Mouse (Mus musculus) layer of hippocampus, adult 9-10 months (tissue): ENCODE data around the gene Rps16.
"Not testable (repeated sequence)": the region's sequence is repeated elsewhere in the genome, so short reads cannot be mapped to it uniquely, and the experiment has no call there.

ENCODE experiments used
- DNase-seq: peaks from one replicate; pipeline ENCODE4 v3.0.0; 2022; ENCODE audit warnings: low spot score

The Rps16 gene

DNA sequence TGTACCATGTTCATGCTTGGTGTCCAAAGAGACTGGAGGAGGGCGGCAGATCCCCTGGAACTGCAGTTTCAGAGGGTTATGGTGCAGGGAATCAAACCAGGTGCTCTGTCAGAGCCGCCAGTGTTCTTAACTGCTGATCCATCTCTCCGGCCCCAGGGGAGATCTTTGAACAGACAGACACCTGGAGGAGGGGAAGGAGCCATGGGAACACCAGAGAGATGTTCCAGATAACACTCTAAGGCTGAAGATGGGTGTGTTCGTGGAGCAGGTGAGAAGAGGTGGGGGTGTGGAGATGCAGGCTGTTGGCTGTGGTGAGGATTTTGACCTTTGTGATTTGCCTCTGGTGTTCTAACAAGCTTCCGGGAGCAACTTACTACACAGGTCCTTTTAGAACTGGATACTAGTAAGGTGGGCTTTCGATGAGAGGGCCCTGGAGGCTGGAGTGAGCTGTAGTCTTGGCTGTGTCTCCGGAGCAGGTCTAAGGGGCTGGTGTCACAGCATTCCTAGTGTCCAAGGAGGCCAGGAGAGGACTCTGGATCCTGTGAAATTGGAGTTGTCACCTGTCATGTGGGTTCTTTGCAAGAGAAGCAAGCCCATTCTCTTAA lies 23.5 kb downstream of the Rps16 start:
- DNase-seq = no peak

DNA sequence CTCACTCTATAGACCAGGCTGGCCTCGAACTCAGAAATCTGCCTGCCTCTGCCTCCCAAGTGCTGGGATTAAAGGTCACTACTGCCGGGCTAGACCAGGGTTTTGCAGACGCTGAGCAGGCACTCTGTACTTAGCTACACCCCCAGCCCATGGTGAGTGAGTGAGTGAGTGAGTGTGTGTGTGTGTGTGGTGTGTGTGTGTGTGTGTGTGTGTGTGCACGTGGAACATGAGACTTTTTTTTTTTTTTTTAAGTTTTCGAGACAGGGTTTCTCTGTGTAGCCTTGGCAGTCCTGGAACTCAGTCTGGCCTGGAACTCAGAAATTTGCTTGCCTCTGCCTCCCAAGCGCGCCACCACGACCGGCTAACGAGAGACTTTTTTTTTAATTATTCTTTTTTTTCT lies 24.2 kb downstream of the Rps16 start:
- DNase-seq = no peak

DNA sequence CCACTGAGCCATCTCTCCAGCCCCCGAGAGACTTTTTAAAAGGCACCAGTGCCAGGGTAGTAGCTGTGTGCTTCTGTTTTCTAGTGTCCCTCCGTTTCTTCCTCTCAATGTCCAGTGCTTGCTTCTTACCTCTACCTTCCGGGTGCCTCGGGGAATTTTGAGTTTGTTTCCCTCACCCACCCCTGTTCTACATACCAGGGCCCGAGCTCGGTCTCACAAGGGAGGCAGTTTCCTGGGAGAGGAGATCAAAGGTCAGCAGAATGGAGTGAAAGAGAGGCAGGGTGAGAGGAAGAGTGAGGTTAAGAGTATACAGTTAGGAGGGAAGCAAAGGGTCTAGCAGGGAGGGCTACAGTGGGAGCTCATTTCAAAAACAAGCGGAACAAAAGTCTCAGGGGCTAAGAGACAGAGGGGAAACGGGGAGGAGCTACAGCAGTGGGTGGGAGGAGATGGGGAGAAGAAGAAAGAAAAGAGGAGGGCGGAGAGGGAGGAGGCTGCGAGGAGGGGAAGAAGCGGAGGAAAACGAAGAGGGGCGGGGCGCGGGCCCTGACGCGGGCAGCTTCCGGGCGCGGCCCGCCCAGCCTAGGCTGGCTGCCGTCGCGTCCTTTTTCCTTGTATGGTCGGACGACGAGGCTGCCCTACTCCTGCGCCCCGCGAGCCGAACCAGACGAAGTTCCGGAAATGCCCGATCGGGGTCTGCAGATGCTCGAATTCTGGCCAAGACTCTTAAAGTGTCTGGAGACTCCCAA lies 24.9 kb downstream of the Rps16 start:
- no peak for DNase-seq

DNA sequence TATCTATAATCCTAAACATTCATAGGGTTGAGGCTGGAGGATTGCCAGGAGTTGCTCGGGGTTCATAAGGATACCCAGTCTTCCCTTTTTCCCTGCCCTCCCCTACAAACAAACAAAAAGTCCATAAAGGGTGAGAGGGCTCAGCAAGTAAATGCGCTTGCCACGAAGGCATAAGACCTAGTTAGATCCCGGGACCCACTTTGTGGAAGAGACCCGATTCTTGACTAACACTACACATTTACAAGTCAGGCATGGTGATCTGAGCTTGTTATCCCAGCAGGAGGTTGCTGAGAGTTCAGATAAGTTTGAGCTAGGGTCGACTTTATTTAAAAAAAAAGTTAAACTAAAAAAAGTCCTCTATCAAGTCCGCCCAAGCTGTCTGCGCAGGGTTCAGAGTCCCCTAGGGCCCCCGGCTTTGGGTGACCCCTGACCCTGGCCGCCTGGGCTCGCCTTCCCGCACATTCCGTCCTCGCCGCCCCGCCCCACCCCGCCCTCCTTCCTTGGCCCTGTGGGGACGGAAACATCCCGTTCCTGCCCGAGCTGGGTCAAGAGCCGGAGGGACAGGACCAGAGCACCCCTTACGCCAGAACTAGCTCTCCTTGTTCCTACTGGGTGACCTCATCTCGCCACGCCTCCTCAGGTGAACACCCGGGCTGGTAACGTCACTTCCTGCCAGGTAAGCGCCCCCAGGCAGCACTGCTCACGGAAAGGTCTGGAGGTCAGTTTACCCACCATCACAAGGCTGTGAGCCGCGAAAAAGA lies 25.7 kb downstream of the Rps16 start:
- DNase-seq = no peak

DNA sequence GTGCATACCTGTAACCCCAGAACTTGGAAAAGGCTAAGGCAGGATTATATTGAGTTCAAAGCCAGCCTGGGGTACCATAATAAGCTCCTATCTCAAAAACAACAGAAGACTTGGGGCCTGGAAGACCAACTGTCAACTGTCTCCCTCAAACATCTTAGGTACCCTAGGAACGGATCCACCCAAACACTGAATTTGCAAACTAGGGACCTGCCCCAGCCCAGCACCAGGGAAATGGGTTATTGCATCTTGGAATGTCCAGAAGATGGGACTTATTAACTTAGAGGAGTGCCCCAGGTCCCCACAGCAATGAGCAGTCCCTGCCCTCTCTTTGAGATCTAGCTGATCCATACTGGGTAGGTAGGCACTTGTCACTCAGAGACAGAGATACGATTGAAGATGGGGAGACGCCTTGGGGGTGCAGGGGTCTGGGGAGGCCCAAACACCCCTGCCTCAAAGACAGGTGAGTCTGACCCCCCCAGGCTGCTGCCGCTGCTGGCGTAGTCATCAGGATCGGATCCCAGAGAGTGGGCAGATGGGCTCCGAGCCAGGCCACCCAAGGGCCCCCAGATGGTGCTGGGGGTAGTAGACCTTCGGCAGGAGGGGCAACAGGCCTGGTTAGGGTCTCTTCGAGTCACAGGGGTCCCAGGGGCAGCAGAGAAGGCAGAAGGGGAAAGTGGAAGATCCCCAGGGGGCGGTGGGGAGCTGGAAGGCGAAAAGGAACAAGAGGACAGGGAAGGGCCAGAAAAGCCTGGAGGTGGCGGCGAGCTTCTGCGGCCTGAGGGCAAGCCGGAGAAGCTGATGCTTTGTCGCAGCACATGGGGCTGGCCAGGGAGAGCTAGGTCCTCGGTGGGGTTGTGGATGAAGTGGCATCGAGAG lies 27.0 kb downstream of the Rps16 start:
- no peak for DNase-seq

DNA sequence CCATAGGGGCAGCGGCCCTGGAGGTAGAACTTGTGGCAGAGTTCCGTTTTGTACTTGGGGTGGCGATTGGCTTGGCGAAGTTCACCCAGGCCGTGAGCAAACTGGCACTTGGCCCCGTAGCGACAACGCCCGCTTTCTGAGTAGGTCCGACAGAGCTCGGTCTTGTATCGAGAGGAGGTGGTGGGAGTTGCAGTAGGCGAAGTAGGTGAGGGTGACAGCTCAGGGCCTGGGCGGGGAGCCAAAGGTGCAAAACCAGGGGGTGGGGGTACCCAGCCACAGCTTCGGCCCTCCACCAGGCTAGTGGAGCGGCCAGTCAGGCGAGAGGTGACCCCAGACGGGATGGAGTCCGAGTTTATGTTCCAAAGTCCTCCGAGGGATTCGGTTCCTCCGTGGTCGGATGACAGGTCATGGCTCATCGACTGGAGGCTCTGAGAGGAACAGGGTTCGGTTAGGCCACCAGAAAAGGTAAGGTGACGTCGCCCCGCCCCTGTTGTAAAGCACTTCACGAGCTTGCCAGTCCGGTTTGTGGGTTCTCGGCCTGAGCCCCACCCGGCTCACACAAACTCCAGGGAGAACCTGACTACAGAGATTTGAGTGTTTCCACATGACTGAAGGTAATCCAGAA lies 27.7 kb downstream of the Rps16 start:
- DNase-seq = no peak

DNA sequence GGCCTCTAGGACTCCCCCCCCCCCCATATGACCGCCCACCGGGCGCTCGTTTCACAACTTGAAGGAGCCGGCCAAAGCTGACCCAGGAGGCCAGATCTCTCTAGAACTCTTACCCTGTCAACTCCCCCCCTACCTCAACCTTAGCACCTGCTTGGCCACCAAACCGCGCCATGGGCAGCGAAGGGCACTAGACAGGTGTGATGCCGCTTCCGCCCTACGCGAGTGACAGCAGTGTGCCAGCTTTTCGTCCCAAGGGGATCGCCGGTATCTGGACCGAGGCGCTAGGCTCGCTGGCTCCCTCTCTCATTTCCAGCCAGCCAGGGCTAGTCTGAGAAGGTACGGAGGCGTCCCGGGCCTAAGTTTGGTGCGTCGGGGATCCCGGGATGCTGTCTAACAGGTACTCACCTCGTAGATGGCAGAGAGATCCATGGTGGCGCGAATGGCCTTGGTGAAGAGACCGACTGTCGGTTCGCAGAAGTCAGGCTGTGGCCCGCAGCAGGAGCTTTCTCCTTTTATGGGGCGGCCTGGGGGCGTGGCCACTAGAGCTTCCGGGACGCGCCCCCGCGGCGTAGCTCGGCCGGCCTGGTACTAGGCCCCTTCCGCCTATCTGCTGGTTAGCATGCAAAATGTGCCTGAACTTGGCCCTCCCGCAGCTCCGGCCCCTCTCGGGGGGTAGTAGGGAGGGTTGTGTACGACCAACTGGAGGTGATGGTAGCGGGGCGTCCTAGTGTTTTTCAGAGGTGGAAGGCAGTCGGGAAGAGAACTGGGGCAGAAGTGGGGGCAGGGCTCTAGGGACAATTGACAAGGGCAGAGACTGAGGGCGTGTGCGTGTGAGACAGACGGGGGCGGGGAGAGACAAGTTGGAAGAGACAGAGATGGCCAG lies 28.6 kb downstream of the Rps16 start:
- DNase-seq = no peak

DNA sequence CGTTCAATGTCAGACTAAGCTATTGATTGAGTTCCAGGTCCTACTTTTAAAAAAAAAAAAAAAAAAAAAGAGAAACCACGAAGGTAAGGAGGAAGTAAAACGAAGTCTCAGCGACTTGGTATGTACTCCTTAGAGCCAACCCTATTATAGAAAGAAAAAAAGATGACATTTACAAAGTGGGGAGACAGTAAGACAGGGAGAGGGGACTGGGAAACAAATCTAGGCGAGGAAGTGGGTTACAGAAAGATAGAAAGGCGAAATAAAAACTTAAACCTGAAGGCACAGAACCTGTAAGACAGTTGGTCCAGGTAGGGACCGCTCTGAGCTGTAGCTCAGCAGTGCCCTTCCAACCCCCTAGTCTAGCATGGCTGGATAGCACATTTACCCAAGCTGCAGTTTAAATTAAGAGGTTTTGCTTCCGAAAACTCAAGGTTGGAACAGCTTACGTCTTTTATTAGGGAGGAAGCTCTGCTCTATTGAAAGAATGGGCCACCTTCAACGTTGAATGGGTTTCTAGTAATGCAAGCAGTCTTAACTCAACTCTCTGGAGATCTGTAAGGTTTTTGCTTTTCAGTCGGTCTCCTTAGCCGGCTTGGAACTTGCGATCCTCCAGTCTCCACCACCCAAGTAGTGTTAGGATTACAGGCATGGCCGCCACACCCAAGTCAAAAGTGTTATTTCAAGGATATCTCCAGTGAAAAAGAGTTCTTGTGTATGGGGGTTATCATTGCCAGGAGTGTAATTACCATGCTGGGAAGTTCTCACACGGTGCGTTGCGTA lies 30.0 kb downstream of the Rps16 start, which contains the start of gene Zfp36:
Gene Zfp36, minus strand, starts transcription at position 17 of the 780 bp plus-strand sequence.
- DNase-seq = no peak

DNA sequence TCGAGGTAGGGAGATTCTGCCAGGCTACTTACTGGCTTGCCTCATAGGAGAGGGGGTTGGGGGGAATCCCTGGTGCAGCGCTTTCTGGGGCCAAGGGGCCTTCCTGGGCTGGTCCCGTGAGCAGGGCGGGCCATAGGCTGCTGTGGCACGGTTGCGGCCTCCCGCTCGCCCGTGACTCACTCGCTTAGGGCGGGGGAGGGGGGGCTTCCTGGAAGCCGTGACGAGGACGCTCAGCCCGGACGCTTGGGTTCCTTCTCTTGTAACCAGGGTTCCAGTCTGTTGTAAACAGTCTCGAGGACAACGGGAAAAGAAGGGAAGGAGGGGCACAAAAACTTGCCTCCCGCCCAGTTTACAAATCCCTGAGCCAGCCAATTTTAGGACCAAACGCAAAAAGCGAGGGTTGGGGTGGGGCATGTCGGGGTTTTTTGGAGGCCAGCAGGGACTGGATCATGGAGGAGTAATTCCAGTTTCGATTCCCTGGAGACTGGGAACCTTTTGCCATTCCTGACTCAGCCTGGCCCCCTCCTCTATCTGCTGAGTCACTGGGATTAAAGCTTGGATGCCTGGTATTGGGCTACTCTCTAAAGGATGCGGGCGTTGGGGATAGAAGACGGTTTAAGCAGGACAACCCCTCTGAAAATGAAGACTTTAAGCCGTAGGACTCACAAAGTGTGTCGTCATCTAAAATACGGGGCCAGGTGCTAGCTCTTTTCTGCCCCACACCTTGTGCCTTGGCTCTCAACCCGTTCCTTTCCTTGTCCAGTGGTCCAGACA lies 30.8 kb downstream of the Rps16 start:
- DNase-seq = no peak

DNA sequence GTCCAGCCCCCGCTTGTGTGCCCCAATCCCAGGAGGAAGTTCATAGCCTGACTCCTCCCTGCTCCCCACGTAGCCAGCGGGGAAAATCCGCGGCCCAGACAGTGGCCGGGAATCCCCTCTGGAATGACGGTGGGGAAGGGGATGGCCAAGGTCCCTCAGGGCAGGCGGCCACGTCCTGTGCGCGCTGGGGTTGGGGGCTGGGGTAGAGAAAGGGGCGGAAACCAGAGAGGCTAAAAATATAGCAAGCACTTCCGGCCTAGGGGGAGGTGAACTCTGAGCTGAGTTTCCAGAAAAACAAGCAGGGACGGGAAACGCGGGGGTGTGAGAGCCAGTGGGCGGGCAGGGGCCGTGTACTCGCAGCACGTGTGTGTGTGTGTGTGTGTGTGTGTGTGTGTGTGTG lies 31.5 kb downstream of the Rps16 start:
- DNase-seq = no peak

DNA sequence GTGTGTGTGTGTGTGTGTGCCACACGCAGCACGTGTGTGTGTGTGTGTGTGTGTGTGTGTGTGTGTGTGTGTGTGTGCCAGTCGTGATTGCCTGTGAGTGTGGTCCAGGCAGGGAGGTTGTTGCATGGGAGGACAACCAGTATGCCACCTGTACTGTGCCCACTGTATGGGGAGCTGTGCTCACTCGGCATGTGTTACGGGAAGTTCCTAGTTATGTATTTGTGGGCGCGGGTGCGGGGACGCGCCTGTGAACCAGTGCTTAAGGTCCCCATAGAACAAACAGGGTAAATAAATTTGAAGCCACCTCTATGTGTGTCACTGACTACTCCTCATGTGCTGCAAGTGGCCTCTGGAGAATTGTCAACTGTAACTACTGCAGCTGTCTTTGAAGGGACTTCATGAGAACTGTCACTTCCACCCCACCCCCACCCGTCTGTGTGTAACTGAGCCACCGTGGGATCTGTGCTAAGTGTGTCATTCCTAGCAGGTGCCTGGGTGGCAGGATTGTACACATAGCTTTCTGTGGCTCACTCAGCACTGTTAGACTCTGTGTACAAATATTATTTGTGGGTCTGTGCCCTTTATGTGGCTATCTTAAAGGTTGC lies 32.0 kb downstream of the Rps16 start:
- no peak for DNase-seq

DNA sequence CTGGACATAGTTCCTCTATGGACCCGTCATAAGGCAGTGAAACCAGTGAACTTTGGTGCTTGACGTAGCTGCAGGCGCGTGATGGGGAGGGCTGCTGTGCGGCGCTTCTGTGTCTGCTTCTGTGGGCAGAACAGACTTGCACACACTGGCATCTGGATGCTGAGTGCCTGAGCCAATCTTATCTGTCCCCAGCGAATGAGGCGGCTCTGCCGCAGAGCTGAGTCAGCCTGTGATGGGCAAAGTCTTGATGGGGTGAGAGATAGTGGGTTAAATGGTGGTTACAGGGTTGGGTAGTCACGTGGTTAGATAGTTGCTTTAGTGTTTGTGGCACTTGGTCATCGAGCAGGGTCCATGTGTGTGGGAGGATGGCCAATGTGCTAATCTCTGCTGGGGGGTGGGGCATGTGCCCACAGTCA lies 32.5 kb downstream of the Rps16 start:
- no peak for DNase-seq

DNA sequence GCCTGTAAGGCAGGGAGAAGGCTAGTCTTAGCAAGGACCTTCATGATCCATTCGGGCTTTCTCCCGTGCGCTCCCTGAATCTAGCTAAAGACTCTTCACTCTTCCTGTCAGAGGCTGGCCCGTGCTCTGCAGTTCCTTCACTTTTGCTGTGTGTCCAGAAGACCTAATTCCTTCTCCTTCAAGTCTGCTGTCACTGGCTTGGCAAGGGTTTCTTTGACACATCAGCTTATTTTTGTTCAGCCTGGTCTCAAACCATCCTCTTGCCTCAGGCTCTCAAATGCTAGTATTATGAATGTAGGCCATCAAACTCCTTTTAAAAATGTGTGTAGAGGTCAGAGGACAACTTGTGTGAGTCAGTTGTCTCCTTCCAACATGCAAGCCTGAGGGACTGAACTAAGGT lies 33.2 kb downstream of the Rps16 start:
- no peak for DNase-seq

DNA sequence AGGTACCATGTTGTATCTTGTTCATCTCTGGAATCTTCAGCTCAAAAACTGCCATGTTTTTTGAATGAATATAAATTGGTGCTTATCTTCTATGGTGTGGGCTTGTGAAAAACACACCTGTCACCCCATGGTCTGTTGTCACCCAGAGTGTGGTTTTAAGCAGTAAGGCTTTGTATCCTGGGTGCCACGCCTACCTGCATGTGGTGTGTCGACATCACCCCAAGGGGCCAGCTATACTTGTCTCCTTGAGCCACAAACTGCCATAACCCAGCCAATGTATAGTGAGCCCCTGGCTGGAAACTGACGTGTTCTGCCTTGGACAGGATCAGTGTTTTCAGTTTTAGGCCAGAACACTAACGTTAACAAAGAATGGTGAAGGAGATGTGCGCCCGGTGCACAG lies 33.7 kb downstream of the Rps16 start:
- DNase-seq = no peak

DNA sequence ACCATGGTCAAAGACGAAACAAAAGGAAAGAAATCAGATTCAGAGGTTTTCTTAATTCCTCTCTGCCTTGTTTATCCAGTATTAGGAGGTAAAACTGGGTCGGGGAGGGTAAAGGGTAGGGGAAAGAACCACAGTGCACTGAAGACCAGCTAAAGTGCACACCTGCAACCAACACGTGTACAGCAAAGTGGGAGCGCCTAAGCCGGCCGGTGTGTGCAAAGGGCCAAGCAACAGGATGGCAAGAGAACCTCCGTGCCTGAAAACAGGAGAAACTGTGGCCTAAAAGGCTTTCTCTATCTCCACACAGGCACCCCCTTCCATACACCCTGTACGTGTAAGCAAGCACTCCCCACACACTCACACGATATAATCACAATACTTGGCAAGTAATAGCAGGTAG lies 34.7 kb downstream of the Rps16 start:
- no peak for DNase-seq

DNA sequence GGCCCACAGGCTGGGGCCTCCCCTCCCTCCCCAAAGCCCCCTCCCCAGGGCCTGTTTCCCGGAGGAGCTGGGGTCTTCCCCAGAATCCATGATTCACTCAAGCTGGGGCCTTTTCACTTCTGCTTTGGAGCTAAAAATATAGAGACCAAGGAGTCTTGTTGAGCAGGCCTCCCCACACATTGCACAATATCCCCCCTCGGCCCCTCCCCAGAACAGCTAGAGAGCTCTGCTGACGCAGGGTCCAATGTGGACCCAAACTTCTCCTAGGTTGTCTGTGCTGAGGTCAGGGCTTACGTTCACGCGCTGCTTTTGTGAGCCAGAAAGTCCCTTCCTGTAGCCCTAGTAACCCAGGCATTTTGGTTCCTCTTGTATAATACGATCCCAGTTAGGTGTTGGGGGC lies 35.6 kb downstream of the Rps16 start:
- DNase-seq = no peak

DNA sequence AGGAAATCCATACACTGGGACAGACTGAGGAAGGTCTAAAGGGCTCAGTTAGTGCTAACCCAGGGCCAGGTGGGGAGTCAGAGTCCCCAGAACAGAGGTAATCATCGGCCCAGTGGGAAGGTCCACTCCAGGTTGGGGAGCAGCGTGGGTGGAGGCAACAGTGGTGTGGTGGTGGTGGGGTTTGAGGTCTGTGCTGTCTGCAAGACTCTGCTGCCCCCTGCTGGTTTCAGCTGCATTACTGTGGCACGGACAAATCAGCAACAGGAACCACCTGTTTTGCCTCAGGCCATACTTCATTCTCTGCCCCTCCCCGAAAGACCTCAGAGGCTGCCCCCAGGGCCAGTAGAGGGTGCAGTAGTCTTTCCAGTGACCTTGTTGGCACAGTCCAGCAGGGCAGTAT lies 36.0 kb downstream of the Rps16 start:
- DNase-seq = no peak

DNA sequence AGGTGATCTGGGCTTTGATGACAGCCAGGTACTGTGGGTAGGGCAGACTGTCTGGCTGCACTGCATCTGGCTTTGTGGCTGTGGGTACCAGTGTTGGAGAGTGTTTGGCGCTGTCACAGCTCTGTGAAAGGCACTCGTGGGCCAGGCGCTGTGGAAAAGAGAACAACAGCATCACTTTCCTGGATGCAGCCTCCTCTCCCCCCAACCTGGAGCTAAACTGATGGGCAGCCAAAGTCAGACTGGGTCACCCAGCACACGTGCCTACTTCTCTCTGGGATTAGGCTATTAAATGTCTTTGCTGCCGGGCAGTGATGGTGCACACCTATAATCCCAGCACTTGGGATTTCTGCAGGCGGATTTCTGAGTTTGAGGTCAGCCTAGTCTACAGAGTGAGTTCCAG lies 36.4 kb downstream of the Rps16 start:
- not testable (repeated sequence) for DNase-seq

DNA sequence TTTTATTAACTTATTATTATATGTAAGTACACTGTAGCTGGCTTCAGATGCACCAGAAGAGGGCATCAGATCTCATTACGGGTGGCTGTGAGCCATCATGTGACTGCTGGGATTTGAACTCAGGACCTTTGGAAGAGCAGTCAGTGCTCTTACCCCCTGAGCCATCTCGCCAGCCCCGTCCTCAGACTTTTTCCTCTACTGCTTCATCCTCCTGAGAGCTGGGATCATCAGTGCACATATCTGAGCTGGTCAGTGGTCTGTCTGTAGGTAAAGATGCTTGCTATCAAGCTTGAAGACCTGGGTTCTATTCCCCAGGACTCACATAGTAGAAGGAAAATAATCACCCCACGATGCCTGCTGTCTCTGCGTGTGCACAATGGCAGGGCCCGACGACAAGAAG lies 36.9 kb downstream of the Rps16 start:
- not testable (repeated sequence) for DNase-seq
